Comparison of ENCODE assay signal across 11 mouse cellular contexts in the genomic region with DNA sequence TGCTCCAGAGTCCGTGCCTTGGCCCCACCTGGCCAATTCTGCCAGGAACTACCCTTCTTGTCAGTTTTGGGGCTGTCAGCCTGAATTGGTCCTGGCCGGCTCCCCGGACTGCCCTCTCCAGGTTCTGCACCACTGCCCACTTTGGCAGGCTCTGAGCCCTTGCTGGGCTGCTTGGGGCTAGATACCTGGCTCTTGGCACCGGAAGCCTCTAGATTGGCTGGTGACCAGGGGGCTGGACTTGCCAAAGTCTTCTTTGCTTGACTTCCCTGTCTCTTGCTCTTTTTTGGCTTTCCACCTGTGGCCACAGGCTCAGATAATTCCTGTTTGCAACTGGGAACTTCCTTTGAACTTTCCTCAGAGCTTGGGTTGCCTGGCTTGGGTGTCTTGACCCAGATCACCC. TPM values are rescaled to one million over a fixed set of nuclear protein-coding genes. Genes with fewer than 3 reads are reported as not detected.
DNase-seq lines count a peak whose midpoint lies in the region.
"Had no signal": no experiment of that assay in that cellular context is flagged by ENCODE, and none has a peak within 500 bp of the region (broad histone marks: within the 10 kb centered on the region; RNA-seq: fewer than 3 reads in every experiment).

No protein-coding gene starts in this region.

- DNase-seq in cerebellum, postnatal 10 days = peak; percentile 44 to 52
- no peak for DNase-seq in cerebellum, adult 11 months
- peak; percentile 27 to 58 for DNase-seq in cerebellum, postnatal 25 days
- DNase-seq in kidney, postnatal 14 days = peak; percentile 90
- peak; percentile 45 for DNase-seq in lung, postnatal 25 days (ENCODE audit: low spot score)
- no peak for DNase-seq in thymus, postnatal 25 days
- DNase-seq in layer of hippocampus, adult 8-10 months (ENCODE audit: low spot score in 2 of 2) = no peak
- DNase-seq: adrenal gland, adult 2 months; gastrocnemius, postnatal 36 days; heart, postnatal 14 days; thymus, postnatal 14 days had no signal

RNA-seq across cellular contexts. Expression of a gene that starts 6.4 kb away (rescaled TPM):
- total RNA-seq in layer of hippocampus, adult 8-10 months (2022) = 10 to 100 TPM; 54.4 to 64.1 (median 56.3) TPM

RNA-seq across cellular contexts. Expression of a gene that starts 13.8 kb away (rescaled TPM):
- total RNA-seq in layer of hippocampus, adult 8-10 months (2022) = 10 to 100 TPM in 2 of 4 experiments, 1 to 10 TPM in 2; 6.4 to 20.4 (median 12.1) TPM

RNA-seq across cellular contexts. Expression of a gene that starts 28.0 kb away (rescaled TPM):
- 100 to 1,000 TPM in 2 of 4 experiments, 10 to 100 TPM in 2; 84.9 to 113 (median 94.5) TPM for total RNA-seq in layer of hippocampus, adult 8-10 months (2022)

RNA-seq across cellular contexts. Expression of a gene that starts 29.4 kb away (rescaled TPM):
- 10 to 100 TPM; 88.7 to 99.2 (median 95.5) TPM for total RNA-seq in layer of hippocampus, adult 8-10 months (2022)

RNA-seq across cellular contexts. Expression of a gene that starts 30.6 kb away (rescaled TPM):
- total RNA-seq in layer of hippocampus, adult 8-10 months (2022) = 100 to 1,000 TPM; 124 to 139 (median 130) TPM

Comparison
In these comparisons a context has a peak if more than half of its experiments do, and no peak if none do; other contexts are left out.
1. DNase-seq: peak in cerebellum, postnatal 10 days (2 of 2), cerebellum, postnatal 25 days (2 of 2), kidney, postnatal 14 days (single experiment) and lung, postnatal 25 days (single experiment); none in cerebellum, adult 11 months (single experiment), thymus, postnatal 25 days (single experiment) and layer of hippocampus, adult 8-10 months (0 of 2).